Mouse (Mus musculus) CH12.LX (cell line): ENCODE data around the gene Rab11fip5. TPM values are rescaled to one million over a fixed set of nuclear protein-coding genes. Genes with fewer than 3 reads are reported as not detected.

Source experiments
- DNase-seq: peaks from one replicate; pipeline ENCODE4 v3.0.0-alpha.2; 2013; ENCODE audit errors: extremely low read depth
- H3K27ac ChIP-seq: 2 replicates; pipeline ENCODE4 v1.5.1; 2012; ENCODE audit warnings: low read depth, mild to moderate bottlenecking, control low read depth, moderate library complexity; ENCODE audit not compliant: insufficient read depth
- H3K27me3 ChIP-seq: replicated peaks from 2 replicates; pipeline ENCODE3; 2012; ENCODE audit warnings: inconsistent platforms
- H3K36me3 ChIP-seq, 2 experiments: replicated peaks in 1 of 2; 2 replicates each; pipeline versions ENCODE3 to v1.6.1; 2012; ENCODE audit warnings: inconsistent platforms in 1 of 2, low read length in 1 of 2, mild to moderate bottlenecking in 1 of 2, mixed read lengths in 1 of 2, moderate library complexity in 1 of 2; ENCODE audit not compliant: control insufficient read depth in 1 of 2, insufficient read depth in 1 of 2
- H3K4me1 ChIP-seq, 2 experiments: 2 replicates each; pipeline ENCODE4 v1.6.1; 2012; ENCODE audit warnings: inconsistent platforms in 1 of 2, moderate library complexity in 1 of 2; ENCODE audit not compliant: insufficient read depth in 2 of 2, control insufficient read depth in 1 of 2
- H3K4me2 ChIP-seq: 2 replicates; pipeline ENCODE4 v1.6.1; 2012; ENCODE audit warnings: low read depth, mild to moderate bottlenecking, control low read depth; ENCODE audit not compliant: poor library complexity, insufficient read depth, severe bottlenecking
- H3K4me3 ChIP-seq, 3 experiments: fragments of 150-350 bp in 1 of 3; sonication (generic) in 1 of 3; replicated peaks in 1 of 3; 2 replicates each; pipeline versions ENCODE3 to v1.5.1; 2011 to 2012; ENCODE audit warnings: low read depth in 2 of 3, low read length in 2 of 3, mild to moderate bottlenecking in 2 of 3, moderate library complexity in 2 of 3, control low read depth in 1 of 3, improper control_type of control experiment in 1 of 3, inconsistent platforms in 1 of 3, mixed read lengths in 1 of 3; ENCODE audit not compliant: poor library complexity in 1 of 3
- H3K79me2 ChIP-seq: replicated peaks from 2 replicates; pipeline ENCODE4 v1.6.1; 2012; ENCODE audit warnings: mild to moderate bottlenecking, moderate library complexity; ENCODE audit not compliant: control insufficient read depth, poor library complexity, insufficient read depth, severe bottlenecking; ENCODE audit errors: extremely low read depth
- H3K9ac ChIP-seq: 2 replicates; pipeline ENCODE4 v1.6.1; 2012; ENCODE audit warnings: low read depth, mild to moderate bottlenecking, control low read depth, moderate library complexity; ENCODE audit not compliant: insufficient read depth
- H3K9me3 ChIP-seq: replicated peaks from 2 replicates; pipeline ENCODE3; 2012; ENCODE audit warnings: low read length, inconsistent platforms, mixed read lengths
- CHD1 ChIP-seq: IDR thresholded peaks from 2 replicates; pipeline ENCODE4 v1.6.1; 2012; ENCODE audit warnings: low read depth, low read length, improper control_type of control experiment, inconsistent platforms
- CTCF ChIP-seq, 2 experiments: IDR thresholded peaks in 1 of 2; conservative IDR thresholded peaks in 1 of 2; 2 replicates each; pipeline ENCODE4 v1.5.1; 2011 to 2012; ENCODE audit warnings: low read depth in 2 of 2, low read length in 2 of 2, improper control_type of control experiment in 1 of 2, inconsistent platforms in 1 of 2, mild to moderate bottlenecking in 1 of 2, moderate library complexity in 1 of 2
- MEF2A ChIP-seq: IDR thresholded peaks from 2 replicates; pipeline ENCODE4 v1.6.1; 2014; ENCODE audit warnings: low read depth, mild to moderate bottlenecking, inconsistent platforms, low read length, improper control_type of control experiment, borderline replicate concordance
- MXI1 ChIP-seq: IDR thresholded peaks from 2 replicates; pipeline ENCODE4 v1.6.1; 2011; ENCODE audit warnings: mild to moderate bottlenecking, low read depth, low read length, improper control_type of control experiment
- MYC ChIP-seq: IDR thresholded peaks from 2 replicates; pipeline ENCODE4 v1.6.1; 2011; ENCODE audit warnings: low read depth, mild to moderate bottlenecking, improper control_type of control experiment, low read length
- POLR2AphosphoS2 ChIP-seq: IDR thresholded peaks from 2 replicates; pipeline ENCODE4 v1.6.1; 2011; ENCODE audit warnings: low read depth, low read length, improper control_type of control experiment
- RAD21 ChIP-seq: IDR thresholded peaks from 2 replicates; pipeline ENCODE4 v1.6.1; 2011; ENCODE audit warnings: low read depth, mild to moderate bottlenecking, low read length, improper control_type of control experiment, moderate library complexity
- SMC3 ChIP-seq: IDR thresholded peaks from 2 replicates; pipeline ENCODE4 v1.6.1; 2011; ENCODE audit warnings: low read depth, low read length, improper control_type of control experiment
- USF2 ChIP-seq: conservative IDR thresholded peaks from 2 replicates; pipeline ENCODE4 v1.6.1; 2011; ENCODE audit warnings: low read depth, low read length, improper control_type of control experiment
- ZC3H11A ChIP-seq: IDR thresholded peaks from 2 replicates; pipeline ENCODE4 v1.6.1; 2012; ENCODE audit warnings: low read depth, mild to moderate bottlenecking, inconsistent platforms, low read length, improper control_type of control experiment
- ZKSCAN1 ChIP-seq: IDR thresholded peaks from 2 replicates; pipeline ENCODE4 v1.6.1; 2012; ENCODE audit warnings: low read depth, inconsistent platforms, low read length, improper control_type of control experiment, borderline replicate concordance
- ZMIZ1 ChIP-seq: IDR thresholded peaks from 2 replicates; pipeline ENCODE4 v1.6.1; 2012; ENCODE audit warnings: low read depth, mild to moderate bottlenecking, inconsistent platforms, low read length, improper control_type of control experiment
- dilution Hi-C: fragments of 300-500 bp; cut with MboI; formaldehyde crosslinking; loops from 2 replicates; pipeline ENCODE4 v1.14.3; 2020; ENCODE audit warnings: low sequenced_read_pairs; ENCODE audit not compliant: extremely low pct_unique_long_range_greater_than_20kb, extremely low pct_ligation_motif_present
- in situ Hi-C: fragments of 300-500 bp; cut with MboI; formaldehyde crosslinking; loops from 3 replicates; pipeline ENCODE4 v1.14.3; 2019; ENCODE audit warnings: low sequenced_read_pairs, low pct_ligation_motif_present, low pct_unique_long_range_greater_than_20kb, mixed read lengths
- polyA plus RNA-seq: library from polyadenylated mRNA; unstranded; fragments of >175 nt; gene quantifications from 2 replicates; pipeline ENCODE4 v1.2.1, GENCODE M21; 2012; ENCODE audit warnings: low read depth; ENCODE audit not compliant: insufficient read length
- total RNA-seq, 2 experiments: library from RNA; depleted of rRNA; stranded (reverse); fragments of 300-350 nt in 1 of 2; fragments of >200 nt in 1 of 2; gene quantifications; 2 replicates each; pipeline ENCODE4 v1.2.3; 2012 to 2014

Gene Rab11fip5
- total and polyA plus RNA-seq, 3 experiments = 0.13 to 0.30 (median 0.17) TPM

GRCm38 (mm10) chr6:85355753-85356152 is 18.7 kb downstream of the Rab11fip5 start:
- TF ChIP-seq MYC (no peak), CHD1 (no peak), MXI1 (no peak), ZMIZ1 (no peak), SMC3 (no peak), ZC3H11A (no peak)
- TF ChIP-seq, all 38 proteins: peak for 0
- H3K27ac ChIP-seq = no peak overlapping the region
- dilution Hi-C loops (no loop called here), in situ Hi-C loops (no loop called here)
- no peaks in the 10 kb centered on the region for H3K4me1 ChIP-seq
- no peak overlapping the region for H3K9ac ChIP-seq
- H3K4me3 ChIP-seq = no peak overlapping the region
- no peaks in the 10 kb centered on the region for H3K36me3 ChIP-seq
- H3K27me3 ChIP-seq = peaks cover 6% of the 10 kb centered on the region
- H3K79me2 ChIP-seq = no peaks in the 10 kb centered on the region
- H3K4me2 ChIP-seq = no peak overlapping the region
- DNase-seq = no peak
- H3K9me3 ChIP-seq = no peaks in the 10 kb centered on the region

GRCm38 (mm10) chr6:85354709-85355108 is 19.7 kb downstream of the Rab11fip5 start:
- peaks cover 0 to 9% of the 10 kb centered on the region in 2 experiments; a peak in 2 of 4 replicates for H3K4me1 ChIP-seq
- H3K36me3 ChIP-seq = no peaks in the 10 kb centered on the region
- no peak overlapping the region for H3K27ac ChIP-seq
- H3K9me3 ChIP-seq = no peaks in the 10 kb centered on the region
- H3K9ac ChIP-seq = no peak overlapping the region
- no peaks in the 10 kb centered on the region for H3K79me2 ChIP-seq
- dilution Hi-C loops (no loop called here), in situ Hi-C loops (no loop called here)
- no peak overlapping the region for H3K4me3 ChIP-seq
- peaks cover 7% of the 10 kb centered on the region for H3K27me3 ChIP-seq
- TF ChIP-seq CHD1 = no peak
- TF ChIP-seq MEF2A = no peak
- no peak for TF ChIP-seq RAD21
- TF ChIP-seq USF2 = no peak
- TF ChIP-seq ZC3H11A = no peak
- no peak for TF ChIP-seq ZKSCAN1
- TF ChIP-seq POLR2AphosphoS2 = no peak
- no peak for DNase-seq
- H3K4me2 ChIP-seq = no peak overlapping the region

GRCm38 (mm10) chr6:85353706-85354105 is 20.7 kb downstream of the Rab11fip5 start:
- TF ChIP-seq SMC3 (no peak), CTCF (conservative IDR thresholded peaks at IDR 0.05 in 1 of 2, IDR thresholded peaks at IDR 0.05 in 1 of 2; ENCODE audit: low read depth in 2 of 2, low read length in 2 of 2) (peak in 1 of 2 experiments; percentile 40; a peak in 2 of 4 replicates)
- TF ChIP-seq, all 38 proteins: peak for 1
- no peak overlapping the region for H3K4me3 ChIP-seq
- no peak for DNase-seq
- H3K9me3 ChIP-seq = no peaks in the 10 kb centered on the region
- dilution Hi-C loops (no loop called here), in situ Hi-C loops (no loop called here)
- H3K36me3 ChIP-seq = no peaks in the 10 kb centered on the region
- H3K4me1 ChIP-seq = peaks cover 3 to 15% of the 10 kb centered on the region in 2 experiments; a peak in 3 of 4 replicates
- H3K79me2 ChIP-seq = no peaks in the 10 kb centered on the region
- H3K27ac ChIP-seq = no peak overlapping the region
- no peak overlapping the region for H3K9ac ChIP-seq
- H3K27me3 ChIP-seq = peaks cover 14% of the 10 kb centered on the region
- no peak overlapping the region for H3K4me2 ChIP-seq
